Mouse (Mus musculus): Measurements from ENCODE around the gene Btbd35f20. TPM values are rescaled to one million over a fixed set of nuclear protein-coding genes. Genes with fewer than 3 reads are reported as not detected.
"Not testable (repeated sequence)": the region's sequence is repeated elsewhere in the genome, so short reads cannot be mapped to it uniquely, and the experiment has no call there.

Btbd35f20 gene
- not detected for total RNA-seq (2021)
- long read RNA-seq, experiment 1 = 0 reads
- long read RNA-seq, experiment 2 = 0 reads

GRCm38 (mm10) chrX:4291145-4291544 lies at the start of gene Btbd35f20:
Gene Btbd35f20, minus strand, starts transcription at chrX:4291245.
- not testable (repeated sequence) for DNase-seq

Other genes with a start within 250 kb of the Btbd35f20 start
- gene Btbd35f28, start 94.7 kb downstream of the Btbd35f20 start, total RNA-seq (2021) = not detected
- gene Btbd35f17, start 79.4 kb upstream of the Btbd35f20 start, total RNA-seq (2021) = not detected